Mouse (Mus musculus): ENCODE measurements around the gene Acad8.

The Acad8 gene

DNA sequence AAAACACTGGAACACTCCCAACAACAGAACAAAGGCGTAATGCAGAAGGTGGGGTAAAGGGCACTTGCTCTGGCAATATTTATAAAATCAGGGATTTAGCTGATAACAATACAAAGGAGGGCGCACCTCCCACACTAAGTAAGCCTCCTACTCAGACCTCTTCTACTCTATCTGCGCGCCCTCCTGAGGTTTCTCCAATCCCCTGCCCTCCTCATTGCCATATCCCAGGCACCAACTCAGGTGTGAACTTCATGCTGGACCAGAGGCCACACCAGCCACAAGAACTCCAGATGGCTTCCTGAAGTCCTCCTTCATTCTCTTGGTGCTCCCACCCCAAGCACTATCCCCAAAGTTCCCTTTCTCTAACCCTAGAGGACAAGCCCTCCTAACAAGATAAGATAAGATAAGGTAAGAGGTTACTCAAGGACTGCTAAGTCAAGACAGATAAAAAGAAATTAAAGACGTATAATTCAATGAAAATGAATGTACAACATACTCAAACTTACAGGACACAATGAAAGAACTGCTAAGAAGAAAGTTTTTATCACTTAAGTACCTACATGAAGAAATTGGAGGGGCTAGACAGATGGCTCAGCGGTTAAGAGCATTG, 13.6 kb downstream of the Acad8 start:
- in situ Hi-C loops (cut with MboI; ENCODE audit: low sequenced_read_pairs), result no loop called here

DNA sequence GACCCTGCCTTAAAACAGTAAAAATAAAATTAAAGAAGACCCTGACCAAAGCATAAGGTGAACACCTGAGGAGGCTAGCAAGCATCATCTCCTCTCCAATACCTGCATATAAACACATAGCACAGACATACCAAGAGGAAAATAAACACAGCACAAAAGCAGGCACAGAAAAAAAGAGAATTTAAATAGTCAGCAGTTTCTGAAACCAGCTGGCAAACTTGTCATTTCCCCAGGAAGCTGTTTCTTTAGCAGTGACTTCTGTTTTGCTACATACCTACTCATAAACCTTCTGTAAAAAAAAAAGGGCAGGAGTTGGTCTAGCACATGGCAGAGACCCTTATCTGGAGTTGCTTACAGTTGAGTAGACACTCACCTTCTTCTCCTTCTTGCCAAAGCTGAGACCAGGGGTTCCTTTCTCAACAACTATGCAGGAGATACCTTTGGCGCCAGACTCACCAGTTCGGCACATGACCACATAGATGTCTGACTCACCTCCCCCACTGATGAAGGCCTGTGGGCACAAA, 14.2 kb downstream of the Acad8 start:
- in situ Hi-C loops (cut with MboI; ENCODE audit: low sequenced_read_pairs), result no loop called here

DNA sequence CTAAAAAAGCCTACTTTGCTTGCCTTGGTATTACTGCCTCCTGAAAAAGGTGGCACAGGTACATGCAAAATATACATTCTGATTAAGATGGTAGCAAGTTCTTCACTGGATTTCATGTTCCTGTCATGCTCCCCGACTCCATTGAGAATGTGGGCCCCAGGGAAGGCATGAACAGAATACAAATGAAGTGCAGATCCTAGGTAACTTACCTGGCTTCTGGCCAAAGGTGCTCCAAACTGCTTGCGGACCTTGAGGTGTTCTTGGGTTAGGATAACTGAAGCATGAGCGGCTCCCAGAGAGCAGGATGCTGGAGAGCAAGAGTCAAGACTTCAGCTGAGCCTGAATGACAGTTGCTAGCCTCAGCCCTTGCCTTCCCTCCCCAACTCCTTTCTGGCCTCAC, 20.6 kb downstream of the Acad8 start:
- in situ Hi-C loops (cut with MboI; ENCODE audit: low sequenced_read_pairs), result no loop called here

DNA sequence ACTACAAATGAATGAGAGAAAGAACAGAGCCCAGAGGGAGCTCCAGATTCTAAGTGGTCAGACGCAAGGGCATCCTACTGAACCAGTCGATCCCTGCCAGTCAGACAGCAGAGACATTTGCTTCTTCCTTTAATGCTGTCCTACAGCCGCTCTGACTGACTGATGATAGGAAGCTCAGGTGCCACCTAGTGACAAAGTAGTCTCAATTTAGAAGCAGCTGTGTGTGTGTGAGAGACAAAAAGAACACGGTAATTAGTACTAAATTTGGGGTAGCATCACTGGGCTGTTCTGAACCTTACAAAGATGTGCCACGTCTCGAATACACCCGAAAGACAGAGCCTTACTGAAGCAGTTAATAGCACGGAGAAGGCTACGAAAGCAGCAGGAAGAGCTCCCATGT, 21.6 kb downstream of the Acad8 start:
- in situ Hi-C loops (cut with MboI; ENCODE audit: low sequenced_read_pairs), result no loop called here

DNA sequence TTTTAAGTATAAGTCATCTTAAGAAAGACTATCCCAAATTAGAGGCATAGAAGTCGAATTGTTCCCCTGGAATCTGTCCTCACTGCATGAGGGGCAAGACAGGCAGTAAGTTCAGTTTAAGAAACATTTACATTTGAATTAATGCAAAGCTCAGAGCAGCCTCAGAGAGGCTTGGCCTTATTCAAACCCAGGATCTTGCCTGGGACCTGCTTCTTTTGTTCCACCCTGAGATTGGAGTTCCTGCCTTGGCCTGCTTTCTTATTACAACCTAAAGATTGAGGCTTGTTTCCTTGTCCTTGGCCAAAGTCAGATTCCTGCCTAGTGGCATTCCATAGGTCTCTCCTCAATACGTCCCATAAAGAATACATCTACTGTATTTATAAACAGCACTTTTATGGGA, 51.6 kb downstream of the Acad8 start:
- in situ Hi-C loops (cut with MboI; ENCODE audit: low sequenced_read_pairs), result no loop called here

DNA sequence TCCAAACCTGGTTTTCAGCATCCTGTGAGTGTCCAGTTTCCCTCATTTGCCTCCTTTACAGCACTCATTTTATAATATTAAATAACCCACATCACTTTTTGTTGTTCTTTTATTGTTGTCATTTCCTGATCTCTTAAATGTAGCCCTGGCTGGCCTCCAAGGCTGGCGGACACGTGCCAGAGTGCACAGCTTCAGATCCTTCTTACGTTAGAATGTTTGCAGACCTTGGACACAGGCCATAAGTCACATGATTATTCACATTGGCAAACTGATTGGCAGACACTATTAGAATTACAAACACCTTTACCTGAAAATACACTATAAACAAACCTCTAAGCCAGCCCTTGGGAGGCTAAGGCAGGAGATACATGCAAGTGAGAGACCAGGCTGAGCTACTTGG, 75.2 kb downstream of the Acad8 start:
- in situ Hi-C loops (cut with MboI; ENCODE audit: low sequenced_read_pairs), result no loop called here

Measured in CH12F3 (cell line).